Mouse (Mus musculus): ENCODE results near the gene Erc1.

DNA sequence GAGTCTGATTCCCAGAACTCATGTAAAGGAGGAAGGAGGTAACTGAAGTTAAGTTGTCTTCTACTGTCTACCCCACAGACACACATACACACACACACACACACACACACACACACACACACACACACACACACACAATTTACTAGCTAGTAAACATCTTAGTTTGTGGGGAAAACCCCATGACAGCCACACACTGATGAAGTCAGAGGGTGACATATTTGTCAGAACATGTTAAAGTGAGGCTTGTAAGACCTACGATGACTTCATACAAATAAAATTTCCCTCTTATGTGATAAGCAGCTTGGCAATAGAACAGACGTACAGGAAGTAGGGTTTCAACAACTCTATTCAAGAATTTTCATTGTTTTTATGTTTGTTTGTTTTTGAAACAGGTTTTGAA, 185.0 kb downstream of the Erc1 start:
- no peak for TF ChIP-seq POLR2A (IDR thresholded peaks at IDR 0.05; ENCODE audit: insufficient read length, low read depth)
- no peak for TF ChIP-seq TCF12 (IDR thresholded peaks at IDR 0.05; ENCODE audit: insufficient read depth, poor library complexity, severe bottlenecking)
- no peak for TF ChIP-seq REST (IDR thresholded peaks at IDR 0.05; ENCODE audit: insufficient read depth, insufficient read length)
- no peak for TF ChIP-seq MAX (IDR thresholded peaks at IDR 0.05; ENCODE audit: low read depth)
- TF ChIP-seq USF1 (IDR thresholded peaks at IDR 0.05; ENCODE audit: low read depth) = no peak
- TF ChIP-seq POLR2AphosphoS2 (IDR thresholded peaks at IDR 0.05; ENCODE audit: insufficient read length, low read depth) = no peak
- TF ChIP-seq MYOD1 (IDR thresholded peaks at IDR 0.05; ENCODE audit: control insufficient read depth in 1 of 3, insufficient read length in 2 of 3, low read depth in 2 of 3) = no peak
